Mouse (Mus musculus) adrenal gland (tissue): ENCODE measurements around the gene Mat1a.

Source experiments
- intact Hi-C: fragments of 180-260 bp; cut with DNase I; formaldehyde crosslinking; loops from one replicate; pipeline ENCODE4 v1.15.1; 2025
- long read RNA-seq, 2 experiments: library from polyadenylated mRNA; unstranded; transcript quantifications; one replicate each; pipeline ENCODE4 v2.0.0; 2020; ENCODE audit warnings: borderline replicate concordance in 1 of 2; ENCODE audit not compliant: insufficient replicate concordance in 1 of 2

The Mat1a gene
- long read RNA-seq, experiment 1: 0 reads
- long read RNA-seq, experiment 2: 0 reads

GRCm38 (mm10) chr14:41104853-41105444 lies at the start of gene Mat1a:
Mat1a (plus strand) TSS chr14:41105035.
- intact Hi-C loops: no loop called here

GRCm38 (mm10) chr14:41065168-41065567 lies 39.7 kb upstream of the Mat1a start:
- intact Hi-C loops: no loop called here

- intact Hi-C loops: no loop called here
These were observed 38.4 kb upstream of the Mat1a start for GRCm38 (mm10) chr14:41066416-41066815.

- intact Hi-C loops: no loop called here
These were observed 35.7 kb upstream of the Mat1a start, which contains the start of gene Dydc2 for GRCm38 (mm10) chr14:41069108-41069507. Dydc2 (minus strand) TSS chr14:41069208.

GRCm38 (mm10) chr14:41070343-41070742 lies 34.5 kb upstream of the Mat1a start:
- intact Hi-C loops: no loop called here

- intact Hi-C loops: no loop called here
These were observed 32.4 kb upstream of the Mat1a start, which contains the start of gene Dydc1 for GRCm38 (mm10) chr14:41072229-41072943. Dydc1 (plus strand) TSS chr14:41072911.

GRCm38 (mm10) chr14:41072944-41073275 lies 31.9 kb upstream of the Mat1a start:
- intact Hi-C loops: no loop called here

GRCm38 (mm10) chr14:41082408-41082807 lies 22.4 kb upstream of the Mat1a start:
- intact Hi-C loops: no loop called here

GRCm38 (mm10) chr14:41087509-41087908 lies 17.3 kb upstream of the Mat1a start:
- intact Hi-C loops: no loop called here

GRCm38 (mm10) chr14:41090777-41091176 lies 14.1 kb upstream of the Mat1a start:
- intact Hi-C loops: no loop called here

GRCm38 (mm10) chr14:41094114-41094513 lies 10.7 kb upstream of the Mat1a start:
- intact Hi-C loops: loop anchor here (1.0 kb wide), 1 partner anchor 68 kb away; no protein-coding TSS in a partner anchor

GRCm38 (mm10) chr14:41096296-41096860 lies 8.5 kb upstream of the Mat1a start:
- intact Hi-C loops: no loop called here

GRCm38 (mm10) chr14:41098726-41099125 lies 6.1 kb upstream of the Mat1a start:
- intact Hi-C loops: no loop called here

GRCm38 (mm10) chr14:41100712-41101111 lies 4.1 kb upstream of the Mat1a start:
- intact Hi-C loops: no loop called here

- intact Hi-C loops: no loop called here
These were observed 3.6 kb upstream of the Mat1a start for GRCm38 (mm10) chr14:41101242-41101641.

GRCm38 (mm10) chr14:41102269-41102668 lies 2.6 kb upstream of the Mat1a start:
- intact Hi-C loops: no loop called here

- intact Hi-C loops: no loop called here
These were observed 6.3 kb downstream of the Mat1a start for GRCm38 (mm10) chr14:41111031-41111668.

GRCm38 (mm10) chr14:41112944-41113343 lies 8.1 kb downstream of the Mat1a start:
- intact Hi-C loops: no loop called here

- intact Hi-C loops: no loop called here
These were observed 11.4 kb downstream of the Mat1a start for GRCm38 (mm10) chr14:41116271-41116670.

GRCm38 (mm10) chr14:41124683-41125082 lies 19.8 kb downstream of the Mat1a start:
- intact Hi-C loops: loop anchor here (5.0 kb wide), 1 partner anchor 38 kb away; no protein-coding TSS in a partner anchor

GRCm38 (mm10) chr14:41127997-41128396 lies 23.2 kb downstream of the Mat1a start:
- intact Hi-C loops: loop anchor here (5.0 kb wide), 1 partner anchor 34 kb away; no protein-coding TSS in a partner anchor

- intact Hi-C loops: no loop called here
These were observed 26.7 kb downstream of the Mat1a start, which contains the start of gene Sftpa1 for GRCm38 (mm10) chr14:41131540-41131939. Sftpa1 (plus strand) TSS chr14:41131782.
